Mouse (Mus musculus) heart, adult 2 months (tissue): ENCODE measurements around the gene Eif2s1.

Source experiments
- CTCF ChIP-seq: fragments of 200-600 bp; IDR thresholded peaks from 2 replicates; pipeline ENCODE4 v1.8.1; 2022; ENCODE audit warnings: antibody characterized with exemption, mild to moderate bottlenecking, moderate library complexity
- POLR2A ChIP-seq: fragments of 200-500 bp; IDR thresholded peaks from 2 replicates; pipeline ENCODE4 v1.6.1; 2011; ENCODE audit warnings: mild to moderate bottlenecking, low read depth, low read length, control low read depth; ENCODE audit not compliant: insufficient read depth

DNA sequence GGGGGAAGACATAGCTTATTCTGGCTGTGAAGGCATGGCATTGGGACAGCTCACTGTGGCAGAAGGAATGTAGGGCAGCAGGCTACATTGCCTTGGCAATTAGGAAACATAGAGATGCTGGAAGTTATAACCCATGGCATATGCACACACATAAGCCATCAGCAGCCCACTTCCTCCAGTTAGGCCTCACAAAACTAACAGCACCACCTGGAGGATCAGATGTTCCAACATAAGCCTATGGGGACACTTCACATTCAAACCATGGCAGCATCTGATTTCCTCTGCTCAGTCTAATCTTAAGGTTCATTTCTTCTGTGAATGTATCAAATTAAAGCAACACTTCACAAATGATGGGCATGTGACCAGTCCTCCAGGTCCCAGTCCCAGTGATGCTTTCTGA is 47.2 kb upstream of the Eif2s1 start:
- no peak for TF ChIP-seq POLR2A
- TF ChIP-seq CTCF: peak; percentile 57
